23 mouse cellular contexts compared by ENCODE assay signal in genomic region chr7:70699391-70699790, GRCm38 (mm10).
A peak's percentile ranks its signal among the peaks of the same experiment; 100 is the strongest.
DNase-seq lines count a peak whose midpoint lies in the region; ATAC-seq lines count a peak whose summit lies in the region.
"Had no signal": no experiment of that assay in that cellular context is flagged by ENCODE, and none has a peak within 500 bp of the region (broad histone marks: within the 10 kb centered on the region; RNA-seq: fewer than 3 reads in every experiment).

No protein-coding gene starts in this region.

- H3K27me3 ChIP-seq in hindbrain, embryonic 10.5 days (ENCODE audit: insufficient read depth, poor library complexity, severe bottlenecking): no peaks in the 10 kb centered on the region
- H3K27me3 ChIP-seq in hindbrain, embryonic 14.5 days (ENCODE audit: control insufficient read depth, insufficient read depth, low read length): no peaks in the 10 kb centered on the region
- no peaks in the 10 kb centered on the region for H3K27me3 ChIP-seq in embryonic facial prominence, embryonic 10.5 days (replicated peaks; ENCODE audit: low read depth, poor library complexity, severe bottlenecking)
- no peaks in the 10 kb centered on the region for H3K27me3 ChIP-seq in embryonic facial prominence, embryonic 15.5 days
- H3K27me3 ChIP-seq: forebrain, embryonic 15.5 days; heart, embryonic 15.5 days; Patski had no signal

- intact Hi-C loops in heart, postnatal 36 days (cut with DNase I): no loop called here

- H3K4me2 ChIP-seq in hindbrain, embryonic 14.5 days (replicated peaks): no peak overlapping the region
- no peak overlapping the region for H3K4me2 ChIP-seq in embryonic facial prominence, embryonic 15.5 days (replicated peaks)
- H3K4me2 ChIP-seq: forebrain, embryonic 15.5 days; heart, embryonic 11.5 days; heart, embryonic 15.5 days had no signal

- WGBS in hindbrain, embryonic 10.5 days: 57% methylated on average over 2 of the region's 2 CpGs
- WGBS in hindbrain, embryonic 14.5 days: 68% methylated on average over 2 of the region's 2 CpGs
- WGBS in embryonic facial prominence, embryonic 10.5 days: 25% methylated on average over 2 of the region's 2 CpGs
- WGBS in embryonic facial prominence, embryonic 15.5 days: 22% methylated on average over 2 of the region's 2 CpGs

- peaks cover 7% of the 10 kb centered on the region; the same call in 1 of the 2 replicates for H3K4me1 ChIP-seq in hindbrain, embryonic 10.5 days (replicated peaks)
- H3K4me1 ChIP-seq in hindbrain, embryonic 14.5 days (replicated peaks; ENCODE audit: control insufficient read depth, insufficient read depth, low read length): no peaks in the 10 kb centered on the region
- H3K4me1 ChIP-seq in embryonic facial prominence, embryonic 10.5 days: peaks cover 37% of the 10 kb centered on the region
- no peaks in the 10 kb centered on the region for H3K4me1 ChIP-seq in embryonic facial prominence, embryonic 15.5 days
- H3K4me1 ChIP-seq: forebrain, embryonic 15.5 days; heart, embryonic 15.5 days had no signal

- no peaks in the 10 kb centered on the region for H3K36me3 ChIP-seq in hindbrain, embryonic 10.5 days
- H3K36me3 ChIP-seq in hindbrain, embryonic 14.5 days (replicated peaks; ENCODE audit: control insufficient read depth, insufficient read depth): no peaks in the 10 kb centered on the region
- H3K36me3 ChIP-seq in embryonic facial prominence, embryonic 10.5 days (replicated peaks): no peaks in the 10 kb centered on the region
- no peaks in the 10 kb centered on the region for H3K36me3 ChIP-seq in embryonic facial prominence, embryonic 15.5 days
- H3K36me3 ChIP-seq: forebrain, embryonic 15.5 days; heart, embryonic 15.5 days had no signal

- no peak overlapping the region for H3K9ac ChIP-seq in hindbrain, embryonic 14.5 days
- H3K9ac ChIP-seq in embryonic facial prominence, embryonic 15.5 days: no peak overlapping the region
- H3K9ac ChIP-seq: forebrain, embryonic 15.5 days; heart, embryonic 15.5 days had no signal

- no peak overlapping the region for H3K4me3 ChIP-seq in hindbrain, embryonic 10.5 days
- H3K4me3 ChIP-seq in hindbrain, embryonic 14.5 days (replicated peaks; ENCODE audit: low read length): no peak overlapping the region
- no peak overlapping the region for H3K4me3 ChIP-seq in embryonic facial prominence, embryonic 10.5 days
- no peak overlapping the region for H3K4me3 ChIP-seq in embryonic facial prominence, embryonic 15.5 days (replicated peaks)
- H3K4me3 ChIP-seq: forebrain, embryonic 15.5 days; heart, embryonic 15.5 days had no signal

- H3K9me3 ChIP-seq in hindbrain, embryonic 10.5 days: no peaks in the 10 kb centered on the region
- H3K9me3 ChIP-seq in hindbrain, embryonic 14.5 days (ENCODE audit: control insufficient read depth, low read length): no peaks in the 10 kb centered on the region
- no peaks in the 10 kb centered on the region for H3K9me3 ChIP-seq in embryonic facial prominence, embryonic 10.5 days
- no peaks in the 10 kb centered on the region for H3K9me3 ChIP-seq in embryonic facial prominence, embryonic 15.5 days (replicated peaks)
- H3K9me3 ChIP-seq: forebrain, embryonic 15.5 days; heart, embryonic 15.5 days had no signal

- ATAC-seq in hindbrain, embryonic 14.5 days (ENCODE audit: low FRiP score): no peak
- ATAC-seq in embryonic facial prominence, embryonic 15.5 days (ENCODE audit: insufficient number of reproducible peaks, low FRiP score, low TSS enrichment, low read depth): no peak
- ATAC-seq: activated CD4-positive, CD25-positive, alpha-beta regulatory T cell, adult 4 months; forebrain, embryonic 15.5 days; hindbrain, embryonic 16.5 days; inflammation-experienced regulatory T-cells, adult 6 months; intestine, postnatal 0 days; Patski had no signal

- peak; percentile 31 for DNase-seq in hindbrain, embryonic 10.5 days (ENCODE audit: low spot score)
- no peak for DNase-seq in hindbrain, embryonic 14.5 days (ENCODE audit: low spot score)
- peak; percentile 49 for DNase-seq in embryo, embryonic 10 days (ENCODE audit: low spot score)
- peak; percentile 66 for DNase-seq in embryonic facial prominence, embryonic 10.5 days (ENCODE audit: low spot score)
- no peak for DNase-seq in heart, postnatal 36 days
- no peak for DNase-seq in cerebellum, adult 11 months
- DNase-seq in layer of hippocampus, adult 11-12 months (ENCODE audit: low spot score): no peak
- DNase-seq: adrenal gland, postnatal 14 days; cerebellum, adult 18-20 months; cerebellum, adult 9-11 months; cerebellum, postnatal 36 days; gastrocnemius, postnatal 36 days; heart, adult 18-20 months; heart, postnatal 14 days had no signal

- no peak overlapping the region for H3K27ac ChIP-seq in hindbrain, embryonic 10.5 days
- no peak overlapping the region for H3K27ac ChIP-seq in hindbrain, embryonic 14.5 days
- peak overlapping the region; percentile 61 for H3K27ac ChIP-seq in embryonic facial prominence, embryonic 10.5 days (replicated peaks)
- peak overlapping the region; percentile 58; the same call in 1 of the 2 replicates for H3K27ac ChIP-seq in embryonic facial prominence, embryonic 15.5 days (replicated peaks)
- H3K27ac ChIP-seq: forebrain, embryonic 15.5 days; heart, embryonic 15.5 days had no signal

Comparison
In these comparisons a context has a peak if more than half of its experiments do, and no peak if none do; other contexts are left out.
1. DNase-seq: peak in hindbrain, embryonic 10.5 days (single experiment), embryo, embryonic 10 days (single experiment) and embryonic facial prominence, embryonic 10.5 days (single experiment); none in hindbrain, embryonic 14.5 days (single experiment), heart, postnatal 36 days (0 of 2), cerebellum, adult 11 months (single experiment) and layer of hippocampus, adult 11-12 months (single experiment).
2. H3K27ac ChIP-seq: peak in embryonic facial prominence, embryonic 10.5 days (single experiment) and embryonic facial prominence, embryonic 15.5 days (single experiment); none in hindbrain, embryonic 10.5 days (single experiment) and hindbrain, embryonic 14.5 days (single experiment).